Mouse (Mus musculus) liver, embryonic 15.5 days (tissue): Measurements from ENCODE around the gene Apba1. TPM values are rescaled to one million over a fixed set of nuclear protein-coding genes. Genes with fewer than 3 reads are reported as not detected.

ENCODE experiments used
- ATAC-seq: fragments of 200-750 bp; cut with Nextera tagmentation; 2 replicates; pipeline ENCODE4 v1.8.0; 2017; ENCODE audit warnings: moderate number of reproducible peaks, mild to moderate bottlenecking, moderate library complexity; ENCODE audit not compliant: insufficient read depth
- H3K27ac ChIP-seq: fragments of 300-500 bp; sonication (generic); replicated peaks from 2 replicates; pipeline ENCODE4 v1.5.1; 2015; ENCODE audit warnings: mild to moderate bottlenecking, inconsistent platforms
- H3K27me3 ChIP-seq: fragments of 300-500 bp; sonication (generic); 2 replicates; pipeline ENCODE4 v1.6.1; 2015; ENCODE audit warnings: mild to moderate bottlenecking, inconsistent platforms
- H3K36me3 ChIP-seq: fragments of 300-500 bp; sonication (generic); replicated peaks from 2 replicates; pipeline ENCODE4 v1.6.1; 2015; ENCODE audit warnings: moderate library complexity, mild to moderate bottlenecking, inconsistent platforms
- H3K4me1 ChIP-seq: fragments of 300-500 bp; sonication (generic); replicated peaks from 2 replicates; pipeline ENCODE4 v1.6.1; 2015; ENCODE audit warnings: inconsistent platforms
- H3K4me2 ChIP-seq: fragments of 300-500 bp; sonication (generic); 2 replicates; pipeline ENCODE4 v1.6.1; 2015; ENCODE audit warnings: moderate library complexity, mild to moderate bottlenecking, inconsistent platforms
- H3K4me3 ChIP-seq: fragments of 300-500 bp; sonication (generic); replicated peaks from 2 replicates; pipeline ENCODE4 v1.5.1; 2015; ENCODE audit warnings: mild to moderate bottlenecking, inconsistent platforms
- H3K9ac ChIP-seq: fragments of 300-500 bp; sonication (generic); 2 replicates; pipeline ENCODE4 v1.6.1; 2015; ENCODE audit warnings: moderate library complexity, mild to moderate bottlenecking, inconsistent platforms
- H3K9me3 ChIP-seq: fragments of 300-500 bp; sonication (generic); replicated peaks from 2 replicates; pipeline ENCODE4 v1.6.1; 2016; ENCODE audit warnings: inconsistent platforms
- WGBS: fragments of 180-500 bp; shearing (Covaris S2); methylation state at CpG from one replicate; pipeline ENCODE4 v1.1.7; 2015; ENCODE audit warnings: mixed read lengths; ENCODE audit not compliant: insufficient replicate concordance; 5-methylcytosine and 5-hydroxymethylcytosine counted together
- polyA plus RNA-seq: library from polyadenylated mRNA; unstranded; fragments of >200 nt; fragmentation: Nextera tagmentation; extraction: Ambion mirVana; gene quantifications from 2 replicates; pipeline ENCODE4 v1.2.1, GENCODE M21; 2015

The Apba1 gene
- polyA plus RNA-seq, 1 experiment from 2014 or later, result 0.07 TPM

- WGBS, result 67% methylated on average over 6 of the region's 6 CpGs
- H3K4me3 ChIP-seq, result no peak overlapping the region
- no peaks in the 10 kb centered on the region for H3K4me1 ChIP-seq
- H3K27ac ChIP-seq, result no peak overlapping the region
- H3K9me3 ChIP-seq, result no peaks in the 10 kb centered on the region
- no peak for ATAC-seq
- H3K4me2 ChIP-seq, result no peak overlapping the region
- no peaks in the 10 kb centered on the region for H3K36me3 ChIP-seq
- no peak overlapping the region for H3K9ac ChIP-seq
- no peaks in the 10 kb centered on the region for H3K27me3 ChIP-seq
These were observed 16.7 kb downstream of the Apba1 start for GRCm38 (mm10) chr19:23775356-23775755.

GRCm38 (mm10) chr19:23779130-23779529, 20.4 kb downstream of the Apba1 start:
- H3K27me3 ChIP-seq, result no peaks in the 10 kb centered on the region
- ATAC-seq, result no peak
- no peak overlapping the region for H3K4me2 ChIP-seq
- no peaks in the 10 kb centered on the region for H3K4me1 ChIP-seq
- H3K4me3 ChIP-seq, result no peak overlapping the region
- no peak overlapping the region for H3K27ac ChIP-seq
- H3K9me3 ChIP-seq, result no peaks in the 10 kb centered on the region
- H3K9ac ChIP-seq, result no peak overlapping the region
- H3K36me3 ChIP-seq, result no peaks in the 10 kb centered on the region

- 58% methylated on average over 4 of the region's 4 CpGs for WGBS
These were observed 21.4 kb downstream of the Apba1 start for GRCm38 (mm10) chr19:23780105-23780504.

GRCm38 (mm10) chr19:23781968-23782367, 23.3 kb downstream of the Apba1 start:
- H3K27me3 ChIP-seq, result no peaks in the 10 kb centered on the region
- ATAC-seq, result no peak
- WGBS, result 13% methylated on average over 9 of the region's 9 CpGs
- H3K9me3 ChIP-seq, result no peaks in the 10 kb centered on the region
- no peak overlapping the region for H3K9ac ChIP-seq
- no peak overlapping the region for H3K4me3 ChIP-seq
- H3K4me2 ChIP-seq, result no peak overlapping the region
- no peak overlapping the region for H3K27ac ChIP-seq
- H3K36me3 ChIP-seq, result no peaks in the 10 kb centered on the region
- no peaks in the 10 kb centered on the region for H3K4me1 ChIP-seq

More at GRCm38 (mm10) chr19:23780105-23780504, 21.4 kb downstream of the Apba1 start:
- ATAC-seq, result no peak
- Histone ChIP-seq H3K4me1 (no peaks in the 10 kb centered on the region), H3K27ac (no peak overlapping the region), H3K36me3 (no peaks in the 10 kb centered on the region), H3K4me3 (no peak overlapping the region), H3K9me3 (no peaks in the 10 kb centered on the region), H3K27me3 (no peaks in the 10 kb centered on the region), H3K4me2 (no peak overlapping the region), H3K9ac (no peak overlapping the region)

- Histone ChIP-seq H3K4me3 (no peak overlapping the region), H3K4me2 (no peak overlapping the region), H3K27ac (no peak overlapping the region), H3K9me3 (no peaks in the 10 kb centered on the region), H3K9ac (no peak overlapping the region), H3K36me3 (no peaks in the 10 kb centered on the region), H3K27me3 (no peaks in the 10 kb centered on the region), H3K4me1 (no peaks in the 10 kb centered on the region)
- no peak for ATAC-seq
- 60% methylated on average over 9 of the region's 9 CpGs for WGBS
These were observed 29.9 kb downstream of the Apba1 start for GRCm38 (mm10) chr19:23788420-23789132.

GRCm38 (mm10) chr19:23791704-23792103, 33.0 kb downstream of the Apba1 start:
- H3K36me3 ChIP-seq, result no peaks in the 10 kb centered on the region
- no peak overlapping the region for H3K9ac ChIP-seq
- no peak overlapping the region for H3K4me2 ChIP-seq
- ATAC-seq, result no peak
- H3K4me3 ChIP-seq, result no peak overlapping the region
- no peaks in the 10 kb centered on the region for H3K4me1 ChIP-seq
- H3K27me3 ChIP-seq, result no peaks in the 10 kb centered on the region
- no peaks in the 10 kb centered on the region for H3K9me3 ChIP-seq
- H3K27ac ChIP-seq, result no peak overlapping the region
- WGBS, result 30% methylated on average over 6 of the region's 6 CpGs

- H3K36me3 ChIP-seq, result no peaks in the 10 kb centered on the region
- no peak overlapping the region for H3K4me3 ChIP-seq
- H3K27me3 ChIP-seq, result no peaks in the 10 kb centered on the region
- H3K27ac ChIP-seq, result no peak overlapping the region
- no peak for ATAC-seq
- no peak overlapping the region for H3K9ac ChIP-seq
- no peaks in the 10 kb centered on the region for H3K9me3 ChIP-seq
- WGBS, result 59% methylated on average over 6 of the region's 6 CpGs
- H3K4me2 ChIP-seq, result no peak overlapping the region
- no peaks in the 10 kb centered on the region for H3K4me1 ChIP-seq
These were observed 33.9 kb downstream of the Apba1 start for GRCm38 (mm10) chr19:23792559-23792958.

GRCm38 (mm10) chr19:23794491-23794890, 35.8 kb downstream of the Apba1 start:
- Histone ChIP-seq H3K4me1 (no peaks in the 10 kb centered on the region), H3K9ac (no peak overlapping the region), H3K4me2 (no peak overlapping the region), H3K27me3 (no peaks in the 10 kb centered on the region), H3K4me3 (no peak overlapping the region), H3K27ac (no peak overlapping the region), H3K9me3 (no peaks in the 10 kb centered on the region), H3K36me3 (no peaks in the 10 kb centered on the region)
- 53% methylated on average over 3 of the region's 3 CpGs for WGBS
- ATAC-seq, result no peak

GRCm38 (mm10) chr19:23795156-23795555, 36.5 kb downstream of the Apba1 start:
- no peak overlapping the region for H3K27ac ChIP-seq
- H3K36me3 ChIP-seq, result no peaks in the 10 kb centered on the region
- H3K4me1 ChIP-seq, result no peaks in the 10 kb centered on the region
- no peaks in the 10 kb centered on the region for H3K27me3 ChIP-seq
- WGBS, result 68% methylated on average over 4 of the region's 4 CpGs
- H3K4me2 ChIP-seq, result no peak overlapping the region
- ATAC-seq, result no peak
- no peaks in the 10 kb centered on the region for H3K9me3 ChIP-seq
- no peak overlapping the region for H3K9ac ChIP-seq
- H3K4me3 ChIP-seq, result no peak overlapping the region

- Histone ChIP-seq H3K4me2 (no peak overlapping the region), H3K4me1 (no peaks in the 10 kb centered on the region), H3K9ac (no peak overlapping the region), H3K27ac (no peak overlapping the region), H3K27me3 (no peaks in the 10 kb centered on the region), H3K36me3 (no peaks in the 10 kb centered on the region), H3K4me3 (no peak overlapping the region), H3K9me3 (no peaks in the 10 kb centered on the region)
- no peak for ATAC-seq
- 25% methylated on average over 1 of the region's 1 CpGs for WGBS
These were observed 42.5 kb downstream of the Apba1 start for GRCm38 (mm10) chr19:23801174-23801573.

GRCm38 (mm10) chr19:23803221-23803870, 44.7 kb downstream of the Apba1 start:
- 50% methylated on average over 4 of the region's 4 CpGs for WGBS
- Histone ChIP-seq H3K9ac (no peak overlapping the region), H3K27me3 (no peaks in the 10 kb centered on the region)

GRCm38 (mm10) chr19:23806796-23807195, 48.1 kb downstream of the Apba1 start:
- Histone ChIP-seq H3K4me1 (no peaks in the 10 kb centered on the region), H3K9ac (no peak overlapping the region), H3K4me3 (no peak overlapping the region), H3K4me2 (no peak overlapping the region), H3K9me3 (no peaks in the 10 kb centered on the region), H3K36me3 (no peaks in the 10 kb centered on the region), H3K27ac (no peak overlapping the region), H3K27me3 (no peaks in the 10 kb centered on the region)
- no peak for ATAC-seq
- 49% methylated on average over 6 of the region's 6 CpGs for WGBS

More at GRCm38 (mm10) chr19:23803221-23803870, 44.7 kb downstream of the Apba1 start:
- no peaks in the 10 kb centered on the region for H3K4me1 ChIP-seq
- no peaks in the 10 kb centered on the region for H3K9me3 ChIP-seq
- no peak overlapping the region for H3K4me3 ChIP-seq
- ATAC-seq, result no peak
- H3K27ac ChIP-seq, result no peak overlapping the region
- H3K4me2 ChIP-seq, result no peak overlapping the region
- no peaks in the 10 kb centered on the region for H3K36me3 ChIP-seq
